Mouse (Mus musculus): ENCODE results near the gene Prame.
A peak's percentile ranks its signal among the peaks of the same experiment; 100 is the strongest.
"Not testable (repeated sequence)": the region's sequence is repeated elsewhere in the genome, so short reads cannot be mapped to it uniquely, and the experiment has no call there.

The Prame gene

DNA sequence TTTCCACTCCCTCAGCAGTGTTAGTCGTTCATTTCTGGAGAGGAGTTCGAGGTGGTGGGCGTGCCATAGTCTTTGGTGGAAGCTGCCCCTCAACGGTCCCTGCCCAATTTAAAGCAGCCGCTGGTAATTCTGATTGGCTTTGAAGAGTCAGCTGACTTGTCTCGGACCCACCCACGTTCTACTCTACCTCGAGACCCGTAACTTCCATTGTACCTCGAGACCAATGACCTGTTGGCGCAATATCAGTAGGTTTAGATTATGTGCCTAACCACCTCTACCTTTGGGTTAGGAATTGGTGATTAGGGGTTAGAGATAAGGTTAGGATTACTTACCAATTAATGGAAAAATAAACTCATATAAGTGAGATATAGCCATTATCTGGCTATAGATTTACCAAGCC, at the start of gene Prame:
Gene Prame, minus strand, starts transcription at position 101 of the 400 bp plus-strand sequence.
- DNase-seq (ENCODE audit: low spot score), result peak; percentile 8

DNA sequence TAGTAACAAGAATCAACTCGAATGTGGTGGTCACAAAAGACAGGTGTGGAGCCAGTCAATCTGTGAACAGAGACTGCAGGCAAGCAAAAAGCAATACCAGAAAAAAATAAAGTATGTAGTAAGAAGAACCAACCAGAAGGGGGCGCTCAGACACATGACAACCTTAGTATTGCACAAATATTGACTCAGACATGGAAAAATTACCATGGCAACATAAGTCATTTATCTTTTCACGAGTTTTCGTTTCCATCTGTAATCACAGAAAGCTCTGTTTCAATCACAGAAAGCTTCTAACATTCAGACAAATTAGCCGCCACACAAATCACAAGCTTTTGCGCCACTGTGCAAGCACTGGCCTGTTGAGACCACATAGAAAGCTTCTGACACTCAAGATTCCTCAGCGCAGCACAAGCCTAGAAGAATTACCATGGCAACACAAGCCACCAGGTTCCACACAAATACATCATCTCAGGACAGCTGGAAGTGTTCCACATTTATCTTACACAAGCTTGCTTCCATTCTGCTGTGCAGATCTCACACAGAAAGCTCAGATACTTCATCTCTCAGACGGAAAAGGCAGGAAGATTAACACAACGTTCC, 24.8 kb upstream of the Prame start:
- no peak for DNase-seq (ENCODE audit: low spot score)

DNA sequence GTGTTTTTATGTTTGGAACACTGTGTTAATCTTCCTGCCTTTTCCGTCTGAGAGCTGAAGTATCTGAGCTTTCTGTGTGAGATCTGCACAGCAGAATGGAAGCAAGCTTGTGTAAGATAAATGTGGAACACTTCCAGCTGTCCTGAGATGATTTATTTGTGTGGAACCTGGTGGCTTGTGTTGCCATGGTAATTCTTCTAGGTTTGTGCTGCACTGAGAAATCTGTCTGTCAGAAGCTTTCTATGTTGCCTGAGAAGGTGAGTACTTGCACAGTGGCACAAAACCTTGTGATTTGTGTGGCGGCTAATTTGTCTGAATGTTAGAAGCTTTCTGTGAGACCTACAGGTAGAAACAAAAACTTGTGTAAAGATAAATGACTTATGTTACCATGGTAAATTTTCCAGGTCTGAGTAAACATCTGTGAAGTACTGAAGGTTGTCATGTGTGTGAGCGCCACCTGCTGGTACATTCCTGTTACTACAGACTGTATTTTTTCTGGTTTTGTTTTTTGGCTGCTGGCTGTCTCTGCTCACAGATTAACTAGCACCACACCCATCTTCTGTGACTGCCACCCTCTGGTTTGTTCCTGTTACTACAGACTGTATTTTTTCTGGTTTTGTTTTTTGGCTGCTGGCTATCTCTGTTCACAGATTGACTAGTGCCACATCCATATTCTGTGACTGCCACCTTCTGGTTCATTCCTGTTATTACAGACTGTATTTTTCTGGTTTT, 26.0 kb downstream of the Prame start:
- DNase-seq (ENCODE audit: low spot score), result not testable (repeated sequence)

DNA sequence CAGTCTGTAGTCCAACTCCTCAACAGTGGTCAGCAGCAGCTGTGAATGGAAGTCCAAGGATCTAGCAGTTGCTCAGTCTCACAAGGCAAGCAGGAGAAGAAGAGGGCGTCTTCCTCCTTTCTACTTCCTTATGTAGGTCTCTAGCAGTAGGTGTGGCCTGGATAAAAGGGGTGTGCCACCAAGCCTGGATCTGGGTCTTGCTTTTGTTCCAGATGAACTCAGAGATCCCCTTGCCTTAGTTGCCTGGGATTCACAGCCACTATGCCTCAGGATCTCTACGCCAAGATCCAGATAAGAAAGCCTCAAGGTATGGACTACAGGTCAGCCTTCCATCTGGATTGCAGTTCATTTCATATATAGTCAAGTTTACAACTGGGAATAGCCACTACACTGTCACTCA, 28.8 kb downstream of the Prame start, which contains the start of gene Nxf7:
Gene Nxf7, minus strand, starts transcription at position 101 of the 400 bp plus-strand sequence.
- no peak for DNase-seq (ENCODE audit: low spot score)

DNA sequence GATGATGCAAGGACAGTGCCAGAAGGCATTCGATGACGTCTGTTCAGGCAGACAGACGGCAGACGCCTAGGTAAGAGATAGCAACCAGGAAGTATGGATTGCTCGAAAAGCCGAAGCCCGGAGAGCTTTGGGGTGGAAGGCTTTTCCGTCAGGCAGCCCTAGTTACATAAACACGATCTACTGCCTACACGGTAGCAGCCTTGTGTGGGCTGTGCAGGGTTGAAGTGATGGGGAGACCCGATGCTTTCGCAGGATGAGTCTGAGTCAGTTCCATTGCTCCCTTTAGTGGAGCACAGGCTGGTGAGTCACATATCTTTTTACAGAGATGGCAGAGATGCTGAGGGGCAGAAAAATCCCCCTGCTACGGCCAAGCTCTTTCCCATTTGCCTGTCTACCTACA, 29.4 kb downstream of the Prame start:
- DNase-seq (ENCODE audit: low spot score), result no peak

DNA sequence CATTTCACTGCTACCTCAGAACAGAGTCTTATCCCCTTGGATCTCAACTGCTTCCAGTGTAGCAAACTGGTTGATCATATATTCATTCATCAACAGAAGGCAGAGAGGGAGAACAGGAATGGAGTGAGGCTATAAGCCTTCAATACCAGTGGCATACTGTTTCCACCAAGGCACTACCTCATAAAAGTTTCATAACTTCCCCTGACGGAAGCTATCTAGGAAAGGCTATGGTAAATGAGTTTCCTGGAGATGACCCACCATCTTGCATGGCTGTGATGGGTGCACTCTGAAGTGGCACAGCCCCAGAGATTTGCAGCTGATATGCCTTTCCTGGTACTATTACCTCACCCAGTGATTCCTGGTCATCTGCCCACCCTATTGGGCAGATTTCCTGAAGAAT, 51.1 kb downstream of the Prame start:
- DNase-seq (ENCODE audit: low spot score), result no peak

DNA sequence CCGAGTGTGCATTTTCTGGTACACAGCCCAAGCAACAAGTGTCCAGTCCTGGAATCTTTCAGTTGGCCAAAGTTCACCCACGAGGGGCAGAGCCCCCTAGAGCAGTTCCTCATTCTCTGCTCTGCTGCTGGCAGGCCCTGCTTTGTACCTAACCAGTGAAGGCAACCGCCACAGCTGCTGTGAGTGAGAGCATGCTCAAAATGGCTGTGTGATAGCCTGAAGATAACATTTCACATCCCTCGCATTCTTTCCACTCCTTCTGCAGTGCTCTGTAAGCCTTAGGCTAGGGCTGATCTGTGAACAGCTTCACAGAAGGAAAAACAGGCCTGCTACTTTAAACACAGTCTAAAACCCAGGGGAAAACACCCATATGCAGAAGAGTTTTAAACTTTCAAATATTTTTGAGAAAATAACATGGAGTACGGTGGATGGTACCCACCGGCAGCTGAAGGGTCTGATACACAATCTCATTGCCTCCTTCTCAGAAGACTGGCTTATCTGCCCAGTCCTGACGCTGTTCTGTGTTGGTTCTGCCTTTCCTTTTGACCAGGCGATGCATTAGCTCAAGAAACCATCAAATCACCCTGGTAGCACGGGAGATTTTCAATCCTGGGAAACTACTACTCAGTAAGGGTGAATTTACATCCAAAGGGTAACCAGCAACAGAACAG, 52.4 kb downstream of the Prame start:
- not testable (repeated sequence) for DNase-seq (ENCODE audit: low spot score)

DNA sequence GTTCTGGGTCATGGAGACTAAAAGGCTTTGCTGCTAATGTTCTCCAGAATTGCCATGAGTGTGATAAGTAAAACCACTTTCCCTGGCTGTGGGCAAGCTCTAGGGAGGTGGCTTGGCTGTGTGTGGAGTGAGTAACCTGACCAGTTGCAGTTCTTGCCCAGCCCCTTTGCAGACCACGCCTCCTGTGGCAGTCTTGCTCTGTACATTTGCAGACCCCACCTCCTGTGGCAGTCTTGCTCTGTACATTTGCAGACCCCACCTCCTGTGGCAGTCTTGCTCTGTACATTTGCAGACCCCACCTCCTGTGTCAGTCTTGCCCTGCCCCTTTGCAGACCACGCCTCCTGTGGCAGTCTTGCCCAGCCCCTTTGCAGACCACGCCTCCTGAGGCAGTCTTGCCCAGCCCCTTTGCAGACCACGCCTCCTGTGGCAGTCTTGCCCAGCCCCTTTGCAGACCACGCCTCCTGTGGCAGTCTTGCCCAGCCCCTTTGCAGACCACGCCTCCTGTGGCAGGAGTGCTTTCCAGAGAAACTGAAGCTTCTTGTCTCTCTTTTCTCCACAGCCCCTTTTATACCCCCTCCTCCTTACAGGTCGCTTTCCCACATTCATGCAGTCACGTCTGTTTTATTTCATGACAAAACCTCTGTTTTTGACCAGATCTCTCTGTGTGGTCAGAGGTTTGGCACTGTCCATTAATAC, 53.1 kb downstream of the Prame start:
- peak; percentile 17 for DNase-seq (ENCODE audit: low spot score)

DNA sequence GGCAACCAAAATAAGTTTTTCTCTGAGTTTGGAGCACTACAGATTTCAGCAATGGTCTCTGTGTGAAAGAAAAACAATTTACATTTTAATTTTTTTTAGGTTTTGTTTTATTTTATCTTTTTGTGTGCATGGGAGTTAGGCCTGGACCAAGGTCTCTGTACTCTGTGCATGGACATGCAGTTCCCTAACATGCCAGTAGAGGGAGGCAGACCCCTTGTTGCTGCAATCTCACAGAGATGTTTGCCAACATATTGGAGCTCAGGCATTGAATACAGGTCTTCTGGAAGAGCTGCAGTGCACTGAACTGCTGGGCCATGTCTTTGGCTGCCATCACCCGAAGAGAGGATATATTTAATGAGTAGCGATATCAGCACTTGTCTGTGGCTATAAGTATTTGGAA, 58.0 kb downstream of the Prame start:
- DNase-seq (ENCODE audit: low spot score), result peak; percentile 17

DNA sequence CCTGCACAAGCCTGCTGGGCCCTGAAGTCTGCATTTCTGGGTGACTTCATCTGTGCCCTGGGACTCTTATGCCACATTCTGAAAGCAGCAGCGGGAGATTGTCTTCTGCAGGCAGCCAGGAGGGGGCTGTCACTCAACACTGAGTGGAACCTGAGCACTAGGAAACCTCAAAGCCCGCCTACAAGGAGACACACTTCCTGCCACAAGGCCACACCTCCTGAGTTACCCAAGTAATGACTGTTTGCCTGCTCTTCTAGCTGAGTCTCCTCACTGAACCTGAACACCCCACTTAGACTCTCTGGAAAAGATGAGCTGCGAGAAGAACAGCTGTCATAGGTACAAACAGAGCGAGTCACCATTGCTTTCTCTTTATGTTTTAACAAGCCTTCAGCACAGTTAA, 62.6 kb downstream of the Prame start:
- DNase-seq (ENCODE audit: low spot score), result not testable (repeated sequence)

Data from testis, postnatal 14 days (tissue).